Mouse (Mus musculus) 3134 (cell line): ENCODE results near the gene Klhdc4.
A peak's percentile ranks its signal among the peaks of the same experiment; 100 is the strongest.

Experiments used
- DNase-seq: peaks from one replicate; pipeline ENCODE4 v3.0.0-alpha.2; 2011; ENCODE audit warnings: low spot score; ENCODE audit not compliant: insufficient read length; ENCODE audit errors: extremely low read depth

Klhdc4 gene

DNA sequence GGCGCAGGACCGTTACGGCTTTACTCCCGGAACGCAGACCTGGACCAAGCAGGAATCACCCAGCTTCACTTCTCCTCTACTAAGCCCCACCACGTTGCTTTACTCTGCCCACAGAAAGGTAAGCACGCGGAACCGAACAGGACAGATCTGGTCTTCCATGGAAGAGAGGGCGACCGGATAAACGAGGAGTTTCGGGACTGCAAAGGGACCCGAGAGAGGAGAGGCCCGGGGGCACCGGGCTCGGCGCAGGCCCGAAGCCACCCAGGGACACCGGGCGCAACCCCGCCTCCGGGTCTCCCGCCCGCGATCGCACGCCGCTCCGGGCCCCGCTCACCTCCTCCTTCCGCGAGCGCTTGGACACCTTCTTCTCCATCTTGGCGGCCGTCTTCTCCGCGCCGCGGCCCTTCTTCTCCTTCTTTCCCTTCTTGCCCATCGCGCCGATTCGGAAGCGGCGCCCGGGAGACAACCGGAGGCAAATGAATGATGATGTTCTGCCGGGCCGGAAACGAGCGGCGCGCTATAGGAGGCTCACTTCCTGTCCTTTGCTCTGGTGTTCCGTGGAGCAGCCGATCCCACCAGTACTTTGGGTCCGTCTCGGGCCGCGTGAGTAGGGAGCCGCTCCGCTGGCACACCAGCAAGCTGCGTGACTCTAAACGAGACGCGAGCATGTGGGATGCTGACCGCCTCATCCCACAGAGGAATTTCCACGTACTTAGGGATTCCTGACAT lies at the start of gene Klhdc4:
Gene Klhdc4 (minus strand): TSS at position 522 of the 729 bp plus-strand sequence.
- peak; percentile 83 for DNase-seq

DNA sequence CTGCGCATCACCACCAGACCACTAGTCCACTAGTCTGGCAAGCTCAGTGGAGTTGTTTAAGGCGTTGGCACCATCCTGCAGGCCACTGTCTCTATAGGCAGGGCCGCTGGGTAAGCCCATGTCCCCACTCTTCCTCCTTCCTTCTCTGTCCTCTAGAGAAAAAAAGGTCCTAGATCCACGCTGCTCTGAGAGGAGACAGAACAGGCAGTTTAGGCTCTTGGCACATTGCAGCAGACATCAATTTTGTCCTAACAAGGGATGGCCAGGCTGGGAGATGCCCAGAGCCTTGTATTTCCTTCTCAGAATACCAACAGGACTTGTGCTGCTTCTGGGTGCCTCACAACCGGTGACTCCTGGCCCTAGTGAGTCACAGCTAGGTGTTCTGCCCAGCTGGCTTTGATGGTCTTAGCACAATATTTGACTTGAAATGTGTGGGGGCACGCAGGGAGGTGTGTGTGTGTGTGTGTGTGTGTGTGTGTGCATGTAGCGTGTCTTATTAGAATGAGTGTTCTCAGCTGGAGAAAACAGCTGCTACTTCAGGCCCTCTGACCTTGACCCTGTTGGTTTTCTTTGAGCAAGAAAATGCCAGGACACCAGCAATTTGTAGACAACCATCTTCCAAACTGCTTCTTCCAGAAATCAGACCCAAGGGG lies 48.6 kb upstream of the Klhdc4 start:
- no peak for DNase-seq

DNA sequence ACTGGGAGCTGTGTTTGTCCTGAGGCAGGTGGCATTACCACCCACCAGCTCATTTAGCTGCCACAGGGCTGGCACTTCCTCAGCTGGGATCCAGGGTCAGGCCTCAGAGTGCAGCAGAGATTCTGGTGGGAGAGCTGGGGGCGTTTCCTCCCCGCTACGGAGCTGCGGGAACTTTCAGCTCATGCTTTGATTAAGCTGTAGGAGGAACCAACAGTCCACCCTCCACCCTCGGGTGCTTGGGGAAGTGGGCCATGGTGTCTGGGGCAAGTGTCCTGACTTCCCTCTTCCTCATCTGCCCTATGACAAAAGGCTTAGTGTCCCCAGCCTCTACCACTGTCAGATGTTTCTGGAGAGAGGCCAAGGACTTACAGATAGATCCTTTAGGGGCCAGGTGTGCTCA lies 47.8 kb upstream of the Klhdc4 start:
- DNase-seq: no peak

DNA sequence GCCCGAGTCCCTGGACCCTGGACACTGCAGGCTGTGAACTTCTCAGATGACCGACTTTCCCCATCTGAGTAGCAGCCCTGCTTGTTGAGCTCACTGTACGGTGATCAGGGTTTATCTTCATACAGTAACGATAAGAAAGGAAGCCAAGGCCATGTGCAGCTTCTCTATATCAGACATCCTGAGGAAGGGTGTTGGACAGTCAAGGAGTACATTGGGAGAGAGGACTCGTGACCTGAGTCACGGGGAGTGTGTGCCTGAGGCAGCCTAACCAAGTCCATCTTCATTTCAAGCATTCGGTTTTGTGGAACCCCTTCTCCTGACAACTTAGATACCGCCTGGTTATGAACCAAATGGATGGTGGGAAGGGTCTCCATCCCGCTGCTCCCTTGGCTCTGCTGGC lies 46.1 kb upstream of the Klhdc4 start:
- DNase-seq: no peak

DNA sequence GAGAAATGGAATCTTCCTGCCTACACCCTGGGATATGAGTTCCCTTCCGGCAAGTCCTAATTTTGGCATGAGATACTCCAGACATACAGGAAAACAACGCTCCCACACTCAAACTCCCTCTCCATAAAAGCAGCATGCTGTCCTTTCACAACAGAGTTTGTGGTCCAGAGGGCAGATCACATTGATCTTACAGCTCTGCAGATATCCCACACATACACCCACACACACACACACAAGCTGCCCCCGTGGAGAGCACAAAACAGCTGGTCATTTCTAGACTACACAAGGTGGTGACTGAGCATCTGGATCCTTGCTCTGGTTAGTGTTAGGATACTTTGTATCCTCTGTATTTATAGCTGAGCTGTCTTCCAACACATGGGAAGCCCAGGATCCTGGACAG lies 45.7 kb upstream of the Klhdc4 start:
- no peak for DNase-seq

DNA sequence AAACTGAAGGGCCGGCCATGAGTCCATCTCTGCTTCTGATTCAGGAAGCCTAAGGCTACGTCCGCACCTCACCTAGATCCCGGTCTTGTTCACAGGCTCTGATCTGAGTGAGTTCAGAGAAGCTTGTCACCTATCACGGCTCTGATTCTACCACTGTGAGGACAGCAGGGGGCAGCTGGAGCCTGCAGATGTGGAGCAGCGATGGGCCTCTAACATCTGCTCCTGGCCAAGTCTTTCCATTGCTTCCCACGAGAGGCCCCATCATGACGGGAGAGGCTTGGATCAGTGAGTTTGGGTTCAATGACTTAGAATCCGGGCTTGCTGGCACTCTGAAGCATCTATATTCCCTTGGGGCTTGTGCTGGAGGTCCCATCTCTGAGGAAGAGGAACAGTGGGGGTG lies 44.7 kb upstream of the Klhdc4 start:
- peak; percentile 36 for DNase-seq

DNA sequence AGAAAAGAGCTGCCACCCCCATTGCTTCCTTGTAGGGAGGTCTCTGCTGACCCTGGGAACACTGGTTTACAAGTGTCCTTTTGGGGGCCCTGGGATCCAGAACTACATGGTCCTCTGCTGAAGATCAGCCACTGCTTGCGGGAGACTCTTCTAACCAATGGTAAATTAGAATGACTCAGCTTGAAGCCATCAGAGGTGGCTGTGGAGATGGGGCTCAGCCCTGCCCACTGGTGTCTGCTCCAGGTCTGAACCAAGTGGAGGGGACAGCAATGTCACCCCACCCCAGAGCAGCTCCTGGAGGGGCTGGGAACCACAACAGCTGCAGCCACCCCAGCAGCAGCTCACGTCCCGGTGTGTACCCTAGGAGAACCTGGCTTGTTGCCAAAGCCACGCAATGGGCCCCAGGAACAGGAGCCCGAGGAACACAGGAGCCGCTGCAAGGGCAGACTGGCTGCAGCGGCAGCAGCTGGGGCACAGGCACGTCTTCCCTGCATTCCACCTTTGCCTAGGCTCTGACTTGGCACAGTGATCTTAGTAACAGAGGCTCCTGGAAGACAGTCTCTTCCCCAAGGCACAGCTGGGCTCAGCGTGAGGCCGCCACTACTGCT lies 42.6 kb upstream of the Klhdc4 start:
- peak; percentile 55 for DNase-seq

DNA sequence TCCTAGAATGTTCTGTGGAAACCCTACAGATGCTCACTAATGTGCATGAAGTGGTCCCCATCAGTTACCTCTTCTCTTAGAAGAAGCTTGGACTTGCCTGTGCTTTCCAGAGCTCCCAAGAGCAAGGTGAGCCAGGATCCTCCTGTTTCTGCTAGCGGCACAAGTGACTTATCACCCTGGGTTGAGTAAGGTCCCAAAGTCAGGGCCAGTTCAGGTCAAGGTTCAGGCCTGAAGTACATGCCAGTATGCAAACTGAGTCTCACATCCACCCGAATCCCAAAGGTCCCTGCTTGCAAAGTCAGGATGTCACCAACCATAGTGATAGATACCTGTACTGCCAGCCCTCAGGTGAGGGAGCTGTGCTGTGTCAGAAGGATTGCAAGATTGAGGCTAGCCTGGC lies 40.8 kb upstream of the Klhdc4 start:
- no peak for DNase-seq

DNA sequence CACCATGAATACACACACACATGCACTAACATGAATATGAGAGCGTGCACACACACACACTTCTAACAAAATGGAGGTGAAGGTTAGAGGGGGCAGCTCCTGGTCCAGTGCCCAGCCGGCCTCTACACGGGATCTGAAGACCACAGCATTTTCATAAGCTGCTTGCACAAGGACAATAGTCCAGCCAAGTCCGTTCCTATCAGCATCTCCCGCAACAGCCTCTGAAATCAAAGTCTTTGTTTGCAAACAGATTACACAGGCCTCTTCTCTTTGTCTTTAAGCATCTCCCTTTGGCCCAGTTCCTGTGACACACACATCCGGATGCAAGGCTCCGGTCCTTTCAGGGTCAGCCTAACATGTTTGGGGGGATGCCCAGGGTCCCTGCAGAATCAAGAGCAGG lies 39.5 kb upstream of the Klhdc4 start:
- no peak for DNase-seq

DNA sequence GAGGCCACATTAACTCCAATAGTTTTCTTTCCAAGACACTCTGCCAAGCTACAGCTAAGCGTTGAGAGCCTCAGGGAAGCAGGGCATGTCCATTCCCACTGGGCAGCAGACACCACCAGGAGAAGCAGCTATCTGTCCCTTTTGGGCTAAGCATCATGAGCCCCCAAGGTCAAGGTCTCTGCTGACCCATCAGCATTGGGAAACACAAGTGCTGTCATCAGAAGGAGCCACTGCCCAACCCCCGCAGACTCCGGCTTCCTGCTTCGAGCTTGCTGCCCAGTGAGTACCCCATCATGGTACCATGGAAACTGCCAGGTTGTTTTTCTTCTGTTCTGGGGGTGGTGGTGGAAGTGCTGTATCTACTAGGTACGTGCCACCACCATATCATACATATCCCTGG lies 38.8 kb upstream of the Klhdc4 start:
- no peak for DNase-seq

DNA sequence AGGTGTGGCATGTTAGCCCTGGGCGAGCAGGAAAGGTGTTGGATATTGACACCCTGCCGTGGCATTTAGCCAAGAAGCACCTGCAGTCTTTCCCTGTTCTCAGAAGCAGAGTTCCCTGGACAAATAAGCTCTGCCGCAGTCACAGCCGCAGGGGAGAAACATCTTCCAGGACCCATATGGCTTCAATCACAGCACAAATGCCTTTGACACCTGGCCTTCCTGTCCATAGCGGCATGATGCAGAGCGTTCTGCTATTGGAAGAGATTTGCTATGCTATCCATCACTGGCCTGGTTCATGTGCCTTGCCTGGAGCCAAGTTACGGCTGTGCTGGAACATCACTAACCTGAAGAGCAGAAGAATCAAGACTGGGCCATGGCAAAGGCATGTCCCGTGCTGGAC lies 36.0 kb upstream of the Klhdc4 start:
- no peak for DNase-seq

DNA sequence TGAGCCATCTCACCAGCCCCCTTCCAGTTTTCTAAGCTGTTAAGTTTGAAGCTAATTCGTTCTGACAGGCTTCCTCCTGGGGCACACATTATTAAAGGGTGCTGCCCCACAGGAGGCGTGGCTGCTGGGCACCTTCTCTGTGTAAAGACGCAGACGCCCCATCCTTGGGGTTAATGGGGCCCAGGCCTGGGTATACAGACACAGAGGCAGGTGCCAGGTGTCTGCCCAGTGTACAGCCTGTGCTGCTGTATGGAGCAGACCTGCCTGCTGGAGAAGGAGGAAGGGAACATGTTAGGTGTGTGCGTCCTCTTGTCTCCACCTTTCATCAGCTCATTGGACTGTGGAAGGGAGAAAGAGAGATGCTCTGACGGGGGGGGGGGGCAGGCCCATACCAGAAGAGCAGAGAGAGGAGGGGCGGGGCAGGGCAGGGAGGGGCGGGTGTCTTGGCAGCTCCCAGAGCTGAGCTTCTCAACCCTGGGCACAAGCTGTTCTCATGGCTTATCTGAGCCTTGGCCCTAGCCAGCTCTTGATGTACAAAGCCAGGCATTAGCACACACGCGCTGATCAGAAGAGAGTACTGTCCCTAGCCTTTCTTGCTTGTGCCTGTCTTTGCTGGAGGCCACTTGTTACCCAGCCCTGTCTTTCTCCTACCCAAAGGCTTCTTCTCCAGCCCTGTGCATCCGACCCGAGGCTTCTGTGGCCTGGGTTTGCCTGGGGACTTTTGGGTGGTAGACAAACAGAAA lies 32.6 kb upstream of the Klhdc4 start:
- no peak for DNase-seq

DNA sequence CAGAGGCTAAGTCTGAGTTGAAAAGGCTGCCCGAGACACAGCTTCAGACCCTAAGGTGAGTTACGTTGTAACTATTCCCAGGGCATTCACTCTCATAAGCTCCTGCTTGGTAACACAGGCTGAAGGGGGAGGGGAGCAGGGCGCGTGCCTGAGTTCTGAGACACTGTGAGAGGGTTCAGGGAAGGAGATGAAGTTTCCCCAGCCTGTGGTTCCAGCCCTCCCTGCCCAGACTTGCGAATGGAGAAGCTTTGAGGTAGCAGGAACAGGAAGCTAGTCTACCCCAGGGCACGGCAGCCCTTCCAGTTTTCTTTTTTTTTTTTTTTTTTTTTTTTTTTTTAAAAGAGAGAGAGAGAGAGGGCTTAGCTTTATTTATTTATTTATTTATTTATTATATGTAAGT lies 31.9 kb upstream of the Klhdc4 start:
- no peak for DNase-seq

DNA sequence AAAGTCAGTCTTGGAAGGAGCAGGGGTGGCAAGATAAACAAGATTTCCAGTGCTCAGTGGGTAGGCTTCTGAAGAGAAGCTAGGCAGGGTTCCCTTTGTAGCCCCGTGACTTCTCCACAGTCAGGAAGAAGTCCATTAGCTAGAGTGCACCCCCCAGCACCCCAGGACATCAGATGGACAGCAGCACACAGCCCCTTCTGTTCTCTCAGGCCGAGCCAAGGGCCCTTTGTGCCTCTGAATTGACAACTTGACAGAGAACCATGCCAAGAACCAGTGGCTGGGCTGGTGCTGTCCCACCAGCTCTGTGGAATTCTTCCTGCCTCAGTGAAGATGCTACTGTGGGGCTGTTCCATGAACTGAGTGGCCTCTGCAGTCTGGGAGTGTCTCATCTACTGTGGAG lies 28.4 kb upstream of the Klhdc4 start:
- no peak for DNase-seq

DNA sequence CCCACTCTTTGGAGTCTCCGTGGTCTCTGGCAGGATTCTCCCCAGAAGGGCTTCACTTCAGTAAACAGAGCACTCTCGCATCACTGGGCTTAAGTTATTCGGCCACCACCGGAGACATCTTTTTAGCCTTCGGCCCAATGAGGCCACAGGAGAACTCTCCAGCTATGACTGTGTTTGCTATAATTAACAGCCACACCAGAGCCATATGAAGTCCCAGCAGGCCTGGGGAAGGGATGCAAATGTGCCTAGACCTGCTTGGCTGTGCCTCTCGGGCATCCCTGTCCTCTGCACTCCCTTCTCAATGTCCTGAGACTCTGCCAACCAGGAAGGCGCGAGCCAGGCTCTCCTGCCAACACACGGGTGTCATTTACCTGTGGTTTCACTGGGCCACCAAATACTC lies 28.0 kb upstream of the Klhdc4 start:
- no peak for DNase-seq

DNA sequence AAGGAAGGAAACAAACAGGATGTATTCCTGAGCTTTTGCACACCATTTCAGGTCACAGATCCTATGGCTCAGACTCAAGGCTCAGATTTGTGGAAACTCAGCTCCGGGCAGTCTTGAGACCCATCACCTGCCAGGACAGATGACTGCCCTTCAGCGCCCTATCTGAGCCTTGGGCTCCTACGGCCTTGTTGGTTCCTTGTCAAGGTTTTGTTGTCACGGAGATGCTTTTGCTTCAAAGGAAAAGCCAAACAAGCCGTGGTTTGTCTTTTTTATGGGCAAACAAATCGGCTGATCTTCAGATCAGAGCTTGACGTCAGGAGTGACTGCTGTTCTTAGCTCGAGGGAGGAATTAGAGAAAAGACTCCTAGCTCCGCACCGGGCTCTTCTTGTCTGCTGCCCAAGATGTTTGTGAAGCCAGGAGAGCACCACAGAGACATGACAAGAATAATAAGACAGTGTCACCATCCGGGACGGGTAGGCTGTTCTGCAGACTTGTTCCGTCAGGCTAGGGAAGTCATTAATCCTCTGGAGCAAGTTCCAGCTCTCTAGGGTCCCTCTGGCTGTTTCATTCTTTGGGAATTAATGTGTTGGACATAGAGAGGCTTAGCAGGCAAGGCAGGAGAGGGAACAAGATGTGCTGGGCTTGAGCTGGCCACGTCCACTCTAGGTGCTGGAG lies 26.8 kb upstream of the Klhdc4 start:
- no peak for DNase-seq

DNA sequence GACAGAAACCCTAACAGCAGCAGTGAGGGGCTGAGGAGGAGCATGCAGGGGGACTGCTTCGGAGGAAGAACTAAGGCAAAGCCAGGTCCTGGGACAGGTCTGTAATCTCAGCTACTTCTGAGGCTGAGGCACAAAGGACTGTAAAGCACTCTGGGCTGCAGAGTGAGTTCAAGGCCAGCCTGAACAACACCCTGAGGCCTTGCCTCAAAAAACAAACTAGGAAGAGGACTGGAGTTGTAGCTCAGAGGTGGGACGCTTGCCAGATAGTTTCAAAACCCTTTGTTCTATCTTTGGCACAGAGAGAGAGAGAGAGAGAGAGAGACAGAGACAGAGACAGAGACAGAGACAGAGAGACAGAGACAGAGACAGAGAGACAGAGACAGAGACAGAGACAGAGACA lies 24.2 kb upstream of the Klhdc4 start:
- no peak for DNase-seq

DNA sequence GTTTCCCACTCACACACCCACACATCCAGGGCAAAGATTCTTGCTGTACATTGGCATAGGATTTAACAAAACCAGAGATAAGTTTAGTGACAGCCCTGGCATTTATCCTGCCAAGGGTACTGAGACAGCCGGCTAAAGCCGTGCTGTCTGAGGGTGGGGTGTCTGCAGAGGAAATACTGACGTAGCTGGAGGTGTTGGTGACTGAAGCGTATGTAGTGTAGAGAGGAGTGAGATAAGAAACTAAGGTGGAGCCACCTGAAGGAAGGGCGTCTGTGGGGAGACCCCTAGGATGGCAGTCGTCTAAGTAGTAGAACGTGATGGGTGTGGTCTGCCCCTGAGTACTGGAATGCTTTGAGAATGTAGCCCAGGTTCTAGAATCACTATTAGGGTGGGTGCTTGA lies 23.1 kb upstream of the Klhdc4 start:
- DNase-seq: no peak

DNA sequence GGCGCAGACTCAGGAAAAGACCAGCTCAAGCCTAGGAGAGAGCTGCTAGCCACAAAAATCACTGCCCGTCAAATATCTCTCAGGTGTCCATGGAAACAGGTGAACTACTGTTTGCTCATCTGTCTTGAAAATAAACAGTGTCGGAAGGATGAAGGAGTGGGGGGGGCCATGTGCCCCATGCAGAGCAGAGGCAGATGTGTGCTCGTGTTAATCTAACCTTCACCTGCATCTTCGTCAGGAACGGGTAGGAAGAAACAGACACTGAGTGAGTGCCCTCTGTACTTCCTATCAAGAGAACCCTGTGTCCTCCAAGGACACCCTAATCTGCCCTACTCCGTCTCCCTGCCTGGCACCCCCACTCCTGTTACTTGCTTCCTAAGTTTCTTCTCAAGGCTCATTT lies 22.3 kb upstream of the Klhdc4 start:
- no peak for DNase-seq

DNA sequence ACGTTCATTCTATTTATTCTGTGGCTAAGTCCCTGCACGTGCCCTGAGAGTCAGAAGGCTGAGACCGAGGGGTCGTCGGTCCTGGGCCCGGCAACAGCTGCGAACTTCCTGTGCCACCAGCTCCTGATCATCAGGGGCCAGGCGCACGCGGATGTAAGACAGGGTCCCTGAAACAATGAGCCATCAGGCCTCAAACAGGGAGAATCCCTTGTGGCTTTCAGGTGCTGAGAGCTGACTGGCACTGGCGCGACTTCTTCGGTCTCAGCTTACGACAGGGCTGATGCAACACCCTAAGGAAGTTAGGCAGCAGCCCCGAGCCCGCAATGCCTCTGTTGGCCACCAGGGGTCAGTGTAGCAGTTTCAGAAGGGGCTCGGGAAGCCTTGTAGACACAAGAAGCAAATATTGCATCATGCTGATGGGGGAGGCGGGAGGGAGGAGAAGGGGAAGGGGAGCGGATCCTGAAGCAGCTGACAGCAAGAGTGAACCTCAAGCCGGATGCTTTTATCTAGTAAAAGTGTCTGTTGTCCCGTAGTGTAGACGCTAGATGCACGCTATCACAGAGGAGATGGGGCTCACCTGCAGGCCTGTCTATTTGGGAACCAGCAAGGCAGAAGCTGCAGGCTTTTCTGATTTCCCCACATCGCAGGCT lies 21.6 kb upstream of the Klhdc4 start:
- DNase-seq: peak; percentile 92

DNA sequence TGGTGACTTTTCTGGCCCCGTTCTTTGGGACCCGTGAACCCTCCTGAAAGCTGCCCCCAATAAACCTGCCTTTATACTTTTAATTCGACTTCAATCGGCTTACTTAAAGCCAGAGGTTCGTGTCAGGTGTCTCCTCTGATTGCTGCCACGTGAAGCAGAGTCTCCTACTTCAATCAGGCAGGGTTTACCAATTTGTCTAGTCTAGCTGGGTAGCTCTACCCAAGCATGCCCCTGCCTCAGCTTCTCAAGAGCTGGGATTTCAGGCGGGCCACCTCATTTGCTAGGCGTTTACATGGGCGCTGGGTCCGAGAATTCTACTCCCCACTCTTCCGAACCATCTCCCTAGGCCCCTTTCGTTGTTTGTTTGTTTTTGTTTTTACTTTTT lies 21.1 kb upstream of the Klhdc4 start:
- DNase-seq: no peak
